16 mouse cellular contexts compared by ENCODE assay signal in the genomic region with DNA sequence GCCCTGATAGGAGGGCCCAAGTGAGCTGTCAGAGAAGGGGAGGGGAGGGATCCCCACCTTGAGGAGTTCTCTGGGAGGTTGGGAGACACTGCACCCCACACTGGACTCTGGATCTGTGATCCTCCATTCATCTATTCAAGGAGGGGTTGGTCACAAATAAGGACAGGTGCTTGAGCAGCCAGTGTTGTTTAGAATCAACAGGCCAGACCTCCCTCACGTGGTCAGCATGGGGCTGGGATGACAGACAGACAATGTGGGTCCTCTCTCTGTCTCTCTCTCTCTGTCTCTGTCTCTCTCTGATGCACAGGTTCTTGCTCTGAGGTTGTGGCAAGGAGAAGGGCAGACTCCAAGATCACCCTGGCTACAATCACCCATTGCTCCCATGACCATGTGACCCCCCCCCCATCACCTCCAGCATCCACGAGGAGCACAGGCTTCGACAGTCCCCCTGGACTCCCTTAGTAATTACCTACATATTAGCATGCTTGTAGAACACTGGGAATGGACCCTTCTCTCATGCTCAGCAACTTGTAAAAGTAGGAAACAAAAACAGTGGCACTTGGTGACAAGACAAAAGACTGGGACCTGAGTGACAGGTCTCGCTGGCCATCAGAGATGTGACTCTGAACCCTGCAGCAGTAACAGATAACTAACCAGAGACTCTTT.
DNase-seq lines count a peak whose midpoint lies in the region; ATAC-seq and TF ChIP-seq lines count a peak whose summit lies in the region.
"Had no signal": no experiment of that assay in that cellular context is flagged by ENCODE, and none has a peak within 500 bp of the region (broad histone marks: within the 10 kb centered on the region; RNA-seq: fewer than 3 reads in every experiment).

No protein-coding gene starts in this region.

- peaks cover 61% of the 10 kb centered on the region for H3K4me1 ChIP-seq in forebrain, embryonic 11.5 days (replicated peaks; ENCODE audit: control insufficient read depth, insufficient read depth, low read length)
- peaks cover 28% of the 10 kb centered on the region for H3K4me1 ChIP-seq in forebrain, postnatal 0 days (ENCODE audit: insufficient read depth)
- H3K4me1 ChIP-seq in forebrain, embryonic 13.5 days, result peaks cover 76% of the 10 kb centered on the region
- H3K4me1 ChIP-seq in hindbrain, postnatal 0 days (ENCODE audit: insufficient read depth, low read length), result peaks cover 47% of the 10 kb centered on the region
- H3K4me1 ChIP-seq in neural tube, embryonic 12.5 days, result peaks cover 88% of the 10 kb centered on the region
- H3K4me1 ChIP-seq in intestine, embryonic 16.5 days (ENCODE audit: control insufficient read depth, insufficient read depth, low read length), result peaks cover 47% of the 10 kb centered on the region

- no peak for ATAC-seq in forebrain, embryonic 11.5 days (replicated peaks; ENCODE audit: low FRiP score)
- no peak for ATAC-seq in forebrain, postnatal 0 days
- ATAC-seq in forebrain, embryonic 13.5 days, result no peak
- no peak for ATAC-seq in hindbrain, postnatal 0 days
- ATAC-seq in neural tube, embryonic 12.5 days (ENCODE audit: low FRiP score, low read depth), result no peak
- no peak for ATAC-seq in intestine, embryonic 16.5 days

- peaks cover 3% of the 10 kb centered on the region; the same call in 1 of the 2 replicates for H3K27me3 ChIP-seq in forebrain, embryonic 11.5 days (ENCODE audit: control insufficient read depth, insufficient read depth, low read length)
- no peaks in the 10 kb centered on the region for H3K27me3 ChIP-seq in forebrain, postnatal 0 days (ENCODE audit: insufficient read depth, low read length)
- H3K27me3 ChIP-seq in forebrain, embryonic 13.5 days, result peaks cover 33% of the 10 kb centered on the region
- H3K27me3 ChIP-seq in hindbrain, postnatal 0 days (ENCODE audit: insufficient read depth, low read length), result no peaks in the 10 kb centered on the region
- no peaks in the 10 kb centered on the region for H3K27me3 ChIP-seq in neural tube, embryonic 12.5 days (replicated peaks)
- no peaks in the 10 kb centered on the region for H3K27me3 ChIP-seq in intestine, embryonic 16.5 days (replicated peaks; ENCODE audit: control insufficient read depth, insufficient read depth, low read length)

- H3K27ac ChIP-seq in forebrain, embryonic 11.5 days (ENCODE audit: low read depth, low read length), result peak overlapping the region; percentile 94
- no peak overlapping the region for H3K27ac ChIP-seq in forebrain, postnatal 0 days (ENCODE audit: low read depth, low read length)
- peak overlapping the region; percentile 84 for H3K27ac ChIP-seq in forebrain, embryonic 13.5 days
- H3K27ac ChIP-seq in hindbrain, postnatal 0 days, result peak overlapping the region; percentile 67; the same call in 1 of the 2 replicates
- peak overlapping the region; percentile 93 for H3K27ac ChIP-seq in neural tube, embryonic 12.5 days
- no peak overlapping the region for H3K27ac ChIP-seq in intestine, embryonic 16.5 days (ENCODE audit: low read length)
- H3K27ac ChIP-seq: heart, embryonic 13.5 days had no signal

- 15% methylated on average over 4 of the region's 4 CpGs for WGBS in forebrain, embryonic 11.5 days
- WGBS in forebrain, postnatal 0 days, result 29% methylated on average over 4 of the region's 4 CpGs
- WGBS in forebrain, embryonic 13.5 days, result 13% methylated on average over 4 of the region's 4 CpGs
- 28% methylated on average over 4 of the region's 4 CpGs for WGBS in hindbrain, postnatal 0 days
- WGBS in neural tube, embryonic 12.5 days, result 16% methylated on average over 4 of the region's 4 CpGs
- 49% methylated on average over 4 of the region's 4 CpGs for WGBS in intestine, embryonic 16.5 days

- TF ChIP-seq CTCF in forebrain, postnatal 0 days (IDR thresholded peaks at IDR 0.05; ENCODE audit: low read depth), result no peak
- no peak for TF ChIP-seq CTCF in hindbrain, postnatal 0 days (IDR thresholded peaks at IDR 0.05; ENCODE audit: low read depth)

- H3K9me3 ChIP-seq in forebrain, embryonic 11.5 days (ENCODE audit: control insufficient read depth, low read length), result no peaks in the 10 kb centered on the region
- H3K9me3 ChIP-seq in forebrain, postnatal 0 days (ENCODE audit: low read length), result no peaks in the 10 kb centered on the region
- no peaks in the 10 kb centered on the region for H3K9me3 ChIP-seq in forebrain, embryonic 13.5 days (replicated peaks)
- H3K9me3 ChIP-seq in hindbrain, postnatal 0 days (ENCODE audit: low read length), result no peaks in the 10 kb centered on the region
- no peaks in the 10 kb centered on the region for H3K9me3 ChIP-seq in neural tube, embryonic 12.5 days
- no peaks in the 10 kb centered on the region for H3K9me3 ChIP-seq in intestine, embryonic 16.5 days (ENCODE audit: control insufficient read depth, low read length)
- H3K9me3 ChIP-seq: heart, embryonic 13.5 days; megakaryocyte, embryonic 14.5 days had no signal

- H3K4me3 ChIP-seq in forebrain, embryonic 11.5 days (ENCODE audit: low read depth, low read length), result no peak overlapping the region
- no peak overlapping the region for H3K4me3 ChIP-seq in forebrain, postnatal 0 days (ENCODE audit: low read depth, low read length)
- no peak overlapping the region for H3K4me3 ChIP-seq in forebrain, embryonic 13.5 days
- H3K4me3 ChIP-seq in hindbrain, postnatal 0 days (ENCODE audit: low read length), result no peak overlapping the region
- H3K4me3 ChIP-seq in neural tube, embryonic 12.5 days, result no peak overlapping the region
- H3K4me3 ChIP-seq in intestine, embryonic 16.5 days (ENCODE audit: low read length), result no peak overlapping the region
- H3K4me3 ChIP-seq: heart, embryonic 13.5 days; megakaryocyte, embryonic 14.5 days had no signal

- no peak for DNase-seq in forebrain, embryonic 11.5 days (ENCODE audit: low spot score)
- no peak for DNase-seq in forebrain, postnatal 0 days
- DNase-seq in hindbrain, postnatal 0 days (ENCODE audit: low spot score), result no peak
- no peak for DNase-seq in thymus, postnatal 25 days
- DNase-seq in testis, postnatal 14 days (ENCODE audit: low spot score), result no peak
- DNase-seq: adrenal gland, adult 2 months; cerebellum, adult 2 months; kidney, adult 8-10 months; liver; right cerebral cortex, postnatal 25 days had no signal

- H3K4me2 ChIP-seq in forebrain, embryonic 11.5 days (ENCODE audit: low read depth, low read length, severe bottlenecking), result peak overlapping the region; percentile 32; the same call in 1 of the 2 replicates
- no peak overlapping the region for H3K4me2 ChIP-seq in forebrain, postnatal 0 days (ENCODE audit: low read depth)
- H3K4me2 ChIP-seq in forebrain, embryonic 13.5 days, result peak overlapping the region; percentile 49
- H3K4me2 ChIP-seq in hindbrain, postnatal 0 days (ENCODE audit: low read depth, low read length), result no peak overlapping the region
- H3K4me2 ChIP-seq in neural tube, embryonic 12.5 days (replicated peaks), result peak overlapping the region; percentile 41; the same call in 1 of the 2 replicates
- H3K4me2 ChIP-seq in intestine, embryonic 16.5 days (ENCODE audit: low read depth, low read length), result no peak overlapping the region
- H3K4me2 ChIP-seq: heart, embryonic 13.5 days; lung, embryonic 14.5 days had no signal

- no peak overlapping the region; the same call in 1 of the 2 replicates for H3K9ac ChIP-seq in forebrain, embryonic 11.5 days (ENCODE audit: low read length)
- no peak overlapping the region for H3K9ac ChIP-seq in forebrain, postnatal 0 days
- no peak overlapping the region for H3K9ac ChIP-seq in forebrain, embryonic 13.5 days
- H3K9ac ChIP-seq in hindbrain, postnatal 0 days (replicated peaks; ENCODE audit: low read length), result no peak overlapping the region
- peak overlapping the region; percentile 38 for H3K9ac ChIP-seq in neural tube, embryonic 12.5 days
- no peak overlapping the region for H3K9ac ChIP-seq in intestine, embryonic 16.5 days (ENCODE audit: low read depth, low read length)
- H3K9ac ChIP-seq: lung, embryonic 14.5 days had no signal

- no peaks in the 10 kb centered on the region for H3K36me3 ChIP-seq in forebrain, embryonic 11.5 days (ENCODE audit: control insufficient read depth, insufficient read depth, low read length)
- no peaks in the 10 kb centered on the region for H3K36me3 ChIP-seq in forebrain, postnatal 0 days (ENCODE audit: insufficient read depth)
- no peaks in the 10 kb centered on the region for H3K36me3 ChIP-seq in forebrain, embryonic 13.5 days (ENCODE audit: poor library complexity, severe bottlenecking)
- no peaks in the 10 kb centered on the region for H3K36me3 ChIP-seq in hindbrain, postnatal 0 days (ENCODE audit: insufficient read depth, low read length)
- H3K36me3 ChIP-seq in neural tube, embryonic 12.5 days, result no peaks in the 10 kb centered on the region
- no peaks in the 10 kb centered on the region for H3K36me3 ChIP-seq in intestine, embryonic 16.5 days (ENCODE audit: control insufficient read depth, insufficient read depth, low read length)
- H3K36me3 ChIP-seq: heart, embryonic 13.5 days had no signal

Comparison
In these comparisons a context has a peak if more than half of its experiments do, and no peak if none do; other contexts are left out.
1. H3K27ac ChIP-seq: peak in forebrain, embryonic 11.5 days (single experiment), forebrain, embryonic 13.5 days (single experiment), hindbrain, postnatal 0 days (single experiment) and neural tube, embryonic 12.5 days (single experiment); none in forebrain, postnatal 0 days (single experiment) and intestine, embryonic 16.5 days (single experiment).
2. H3K4me2 ChIP-seq: peak in forebrain, embryonic 11.5 days (single experiment), forebrain, embryonic 13.5 days (single experiment) and neural tube, embryonic 12.5 days (single experiment); none in forebrain, postnatal 0 days (single experiment), hindbrain, postnatal 0 days (single experiment) and intestine, embryonic 16.5 days (single experiment).